Mouse (Mus musculus): ENCODE data around the gene Foxc2.

- peak; percentile 63 for TF ChIP-seq CTCF (IDR thresholded peaks at IDR 0.05)
- no peak for TF ChIP-seq EP300 (IDR thresholded peaks at IDR 0.05)
These were observed 9.4 kb downstream of the Foxc2 start for GRCm38 (mm10) chr8:121125311-121125876.

Data from lung, postnatal 0 days (tissue).